Mouse (Mus musculus) intestine, postnatal 0 days (tissue): ENCODE results near the gene E130308A19Rik. TPM values are rescaled to one million over a fixed set of nuclear protein-coding genes. Genes with fewer than 3 reads are reported as not detected.
"Not testable (repeated sequence)": the region's sequence is repeated elsewhere in the genome, so short reads cannot be mapped to it uniquely, and the experiment has no call there.

Experiments used
- ATAC-seq: fragments of 200-750 bp; cut with Nextera tagmentation; 2 replicates; pipeline ENCODE4 v1.8.0; 2017; ENCODE audit warnings: mild to moderate bottlenecking, moderate TSS enrichment, moderate library complexity
- H3K27ac ChIP-seq: fragments of 300-500 bp; sonication (generic); 2 replicates; pipeline ENCODE4 v1.5.1; 2014; ENCODE audit warnings: mild to moderate bottlenecking, low read depth, low read length, moderate library complexity
- H3K27me3 ChIP-seq: fragments of 300-500 bp; sonication (generic); replicated peaks from 2 replicates; pipeline ENCODE4 v1.6.1; 2014; ENCODE audit warnings: low read length, mixed read lengths; ENCODE audit not compliant: control insufficient read depth, insufficient read depth
- H3K36me3 ChIP-seq: fragments of 300-500 bp; sonication (generic); 2 replicates; pipeline ENCODE4 v1.6.1; 2014; ENCODE audit warnings: mild to moderate bottlenecking, moderate library complexity; ENCODE audit not compliant: control insufficient read depth, insufficient read depth
- H3K4me1 ChIP-seq: fragments of 300-500 bp; sonication (generic); replicated peaks from 2 replicates; pipeline ENCODE4 v1.6.1; 2014; ENCODE audit warnings: antibody characterized with exemption, low read length, mixed read lengths; ENCODE audit not compliant: control insufficient read depth, insufficient read depth
- H3K4me2 ChIP-seq: fragments of 300-500 bp; sonication (generic); replicated peaks from 2 replicates; pipeline ENCODE4 v1.6.1; 2014; ENCODE audit warnings: low read depth, mild to moderate bottlenecking, moderate library complexity
- H3K4me3 ChIP-seq: fragments of 300-500 bp; sonication (generic); 2 replicates; pipeline ENCODE4 v1.5.1; 2014; ENCODE audit warnings: low read depth, low read length
- H3K9ac ChIP-seq: fragments of 300-500 bp; sonication (generic); 2 replicates; pipeline ENCODE4 v1.6.1; 2014; ENCODE audit warnings: mild to moderate bottlenecking, low read depth, low read length
- H3K9me3 ChIP-seq: fragments of 300-500 bp; sonication (generic); 2 replicates; pipeline ENCODE4 v1.6.1; 2016; ENCODE audit warnings: mixed run types; ENCODE audit not compliant: control insufficient read depth
- CTCF ChIP-seq: sonication (generic); IDR thresholded peaks from 2 replicates; pipeline ENCODE4 v1.5.1; 2016; ENCODE audit warnings: low read depth, mild to moderate bottlenecking, control low read depth, antibody characterized with exemption, moderate library complexity
- WGBS: fragments of 180-500 bp; shearing (Covaris S2); extraction: QIAGEN DNeasy Blood & Tissue Kit; methylation state at CpG from one replicate; pipeline ENCODE4 v1.1.7; 2014; 5-methylcytosine and 5-hydroxymethylcytosine counted together
- polyA plus RNA-seq: library from polyadenylated mRNA; unstranded; fragments of >200 nt; fragmentation: Nextera tagmentation; extraction: Ambion mirVana; gene quantifications from 2 replicates; pipeline ENCODE4 v1.2.1, GENCODE M21; 2015

E130308A19Rik gene
- polyA plus RNA-seq, 1 experiment from 2014 or later: 6.6 TPM

- Histone ChIP-seq H3K4me2 (no peak overlapping the region), H3K36me3 (no peaks in the 10 kb centered on the region), H3K27me3 (no peaks in the 10 kb centered on the region), H3K4me3 (no peak overlapping the region), H3K9me3 (no peaks in the 10 kb centered on the region), H3K4me1 (no peaks in the 10 kb centered on the region), H3K27ac (no peak overlapping the region), H3K9ac (no peak overlapping the region)
- no peak for ATAC-seq
- WGBS: 71% methylated on average over 6 of the region's 6 CpGs
- TF ChIP-seq CTCF: no peak
Measured at GRCm38 (mm10) chr4:59787126-59787525, 161.1 kb downstream of the E130308A19Rik start.

- no peaks in the 10 kb centered on the region for H3K27me3 ChIP-seq
- ATAC-seq: no peak
Measured at GRCm38 (mm10) chr4:59789015-59789414, 163.0 kb downstream of the E130308A19Rik start.

GRCm38 (mm10) chr4:59793626-59794025 is 167.6 kb downstream of the E130308A19Rik start:
- H3K4me3 ChIP-seq, H3K4me2 ChIP-seq, H3K9ac ChIP-seq, H3K9me3 ChIP-seq, H3K36me3 ChIP-seq, H3K27me3 ChIP-seq, H3K27ac ChIP-seq, ATAC-seq, H3K4me1 ChIP-seq: not testable (repeated sequence)
- TF ChIP-seq CTCF: peak; percentile 34
- 88% methylated on average over 2 of the region's 2 CpGs for WGBS

More at GRCm38 (mm10) chr4:59789015-59789414, 163.0 kb downstream of the E130308A19Rik start:
- Histone ChIP-seq H3K9me3 (no peaks in the 10 kb centered on the region), H3K36me3 (no peaks in the 10 kb centered on the region), H3K4me3 (no peak overlapping the region), H3K27ac (no peak overlapping the region), H3K9ac (no peak overlapping the region), H3K4me1 (no peaks in the 10 kb centered on the region), H3K4me2 (no peak overlapping the region)
- no peak for TF ChIP-seq CTCF

- Histone ChIP-seq H3K9me3 (no peaks in the 10 kb centered on the region), H3K4me2 (no peak overlapping the region), H3K4me1 (0 out of 2 replicates have a peak, but pooled peaks cover 6% of the 10 kb centered on the region), H3K4me3 (no peak overlapping the region), H3K9ac (no peak overlapping the region), H3K36me3 (no peaks in the 10 kb centered on the region), H3K27ac (no peak overlapping the region), H3K27me3 (no peaks in the 10 kb centered on the region)
- no peak for ATAC-seq
- TF ChIP-seq CTCF: peak; percentile 14; the same call in 1 of the 2 replicates
- WGBS: 80% methylated on average over 2 of the region's 2 CpGs
Measured at GRCm38 (mm10) chr4:59794116-59794515, 168.1 kb downstream of the E130308A19Rik start.

- WGBS: 67% methylated on average over 2 of the region's 2 CpGs
Measured at GRCm38 (mm10) chr4:59795788-59796455, 169.9 kb downstream of the E130308A19Rik start.

GRCm38 (mm10) chr4:59800181-59800580 is 174.2 kb downstream of the E130308A19Rik start:
- WGBS: 82% methylated on average over 5 of the region's 5 CpGs
- Histone ChIP-seq H3K4me1 (0 out of 2 replicates have a peak, but pooled peaks cover 6% of the 10 kb centered on the region), H3K4me3 (no peak overlapping the region), H3K9ac (no peak overlapping the region), H3K4me2 (no peak overlapping the region), H3K27me3 (no peaks in the 10 kb centered on the region), H3K27ac (no peak overlapping the region), H3K9me3 (no peaks in the 10 kb centered on the region), H3K36me3 (no peaks in the 10 kb centered on the region)
- ATAC-seq: no peak
- no peak for TF ChIP-seq CTCF

More at GRCm38 (mm10) chr4:59795788-59796455, 169.9 kb downstream of the E130308A19Rik start:
- Histone ChIP-seq H3K9ac (no peak overlapping the region), H3K4me2 (no peak overlapping the region), H3K27me3 (no peaks in the 10 kb centered on the region), H3K9me3 (no peaks in the 10 kb centered on the region), H3K36me3 (no peaks in the 10 kb centered on the region), H3K4me1 (0 out of 2 replicates have a peak, but pooled peaks cover 6% of the 10 kb centered on the region), H3K27ac (peak overlapping the region; percentile 50), H3K4me3 (no peak overlapping the region)
- peak; percentile 83 for ATAC-seq
- TF ChIP-seq CTCF: no peak
